Mouse (Mus musculus) left cerebral cortex, postnatal 14 days (tissue): ENCODE measurements around the gene 2900011O08Rik. TPM values are rescaled to one million over a fixed set of nuclear protein-coding genes. Genes with fewer than 3 reads are reported as not detected.

Source experiments
- DNase-seq, 2 experiments: peaks; one replicate each; pipeline ENCODE4 v3.0.0; 2021 to 2022; ENCODE audit warnings: low spot score in 2 of 2, mixed read lengths in 1 of 2
- intact Hi-C: fragments of 180-260 bp; cut with DNase I; formaldehyde crosslinking; loops from one replicate; pipeline ENCODE4 v1.15.1; 2025
- total RNA-seq, 2 experiments: library from RNA; stranded (reverse); gene quantifications; 2 replicates each; pipeline ENCODE4 v1.2.3; 2021

The 2900011O08Rik gene
- total RNA-seq, 2 experiments from 2014 or later: 280 to 282 TPM

- intact Hi-C loops: no loop called here
- no peak for DNase-seq
These were observed 8.1 kb downstream of the 2900011O08Rik start for GRCm38 (mm10) chr16:13994502-13994901.

GRCm38 (mm10) chr16:14003386-14004130 is 17.2 kb downstream of the 2900011O08Rik start:
- intact Hi-C loops: no loop called here
- no peak for DNase-seq

- peak in 1 of 2 experiments; percentile 25 for DNase-seq
- intact Hi-C loops: no loop called here
These were observed 17.8 kb downstream of the 2900011O08Rik start for GRCm38 (mm10) chr16:14004170-14004569.

GRCm38 (mm10) chr16:14004726-14005125 is 18.3 kb downstream of the 2900011O08Rik start:
- no peak for DNase-seq
- intact Hi-C loops: no loop called here

GRCm38 (mm10) chr16:14005266-14005665 is 18.9 kb downstream of the 2900011O08Rik start:
- DNase-seq: peak; percentile 14 to 25
- intact Hi-C loops: no loop called here

- no peak for DNase-seq
- intact Hi-C loops: no loop called here
These were observed 21.7 kb downstream of the 2900011O08Rik start for GRCm38 (mm10) chr16:14008081-14008480.

GRCm38 (mm10) chr16:14008708-14009107 is 22.3 kb downstream of the 2900011O08Rik start:
- DNase-seq: no peak
- intact Hi-C loops: no loop called here

- intact Hi-C loops: no loop called here
These were observed 23.6 kb downstream of the 2900011O08Rik start for GRCm38 (mm10) chr16:14009966-14010365.

GRCm38 (mm10) chr16:14017306-14017705 is 30.9 kb downstream of the 2900011O08Rik start:
- intact Hi-C loops: no loop called here
- DNase-seq: no peak

More at GRCm38 (mm10) chr16:14009966-14010365, 23.6 kb downstream of the 2900011O08Rik start:
- DNase-seq: no peak

- DNase-seq: no peak
- intact Hi-C loops: no loop called here
These were observed 34.9 kb downstream of the 2900011O08Rik start for GRCm38 (mm10) chr16:14021166-14021822.

- DNase-seq: peak in 1 of 2 experiments; percentile 48
- intact Hi-C loops: no loop called here
These were observed 38.9 kb downstream of the 2900011O08Rik start for GRCm38 (mm10) chr16:14025091-14025990.

- intact Hi-C loops: no loop called here
- DNase-seq: peak in 1 of 2 experiments; percentile 53
These were observed 42.7 kb downstream of the 2900011O08Rik start for GRCm38 (mm10) chr16:14029072-14029471.

GRCm38 (mm10) chr16:14029851-14030250 is 43.4 kb downstream of the 2900011O08Rik start:
- intact Hi-C loops: no loop called here
- DNase-seq: peak in 1 of 2 experiments; percentile 56

GRCm38 (mm10) chr16:14030650-14031049 is 44.2 kb downstream of the 2900011O08Rik start:
- DNase-seq: no peak
- intact Hi-C loops: no loop called here

GRCm38 (mm10) chr16:14033076-14033475 is 46.7 kb downstream of the 2900011O08Rik start:
- intact Hi-C loops: no loop called here
- no peak for DNase-seq

- intact Hi-C loops: no loop called here
These were observed 56.0 kb downstream of the 2900011O08Rik start for GRCm38 (mm10) chr16:14042421-14042820.

GRCm38 (mm10) chr16:14044695-14045094 is 58.3 kb downstream of the 2900011O08Rik start:
- DNase-seq: peak; percentile 36 to 49

More at GRCm38 (mm10) chr16:14042421-14042820, 56.0 kb downstream of the 2900011O08Rik start:
- no peak for DNase-seq

GRCm38 (mm10) chr16:14046224-14046756 is 59.9 kb downstream of the 2900011O08Rik start:
- no peak for DNase-seq
- intact Hi-C loops: no loop called here

More at GRCm38 (mm10) chr16:14044695-14045094, 58.3 kb downstream of the 2900011O08Rik start:
- intact Hi-C loops: no loop called here

GRCm38 (mm10) chr16:14052221-14052620 is 65.8 kb downstream of the 2900011O08Rik start:
- intact Hi-C loops: no loop called here
- no peak for DNase-seq
